Mouse (Mus musculus): ENCODE results near the gene Mrs2. TPM values are rescaled to one million over a fixed set of nuclear protein-coding genes. Genes with fewer than 3 reads are reported as not detected.

Mrs2 gene
- total RNA-seq (2021) (10 to 100 TPM; 46.8 to 49.3 TPM), polyA plus RNA-seq (2012; rRNA removed) (24.1 and 57.1 TPM in 2 replicates)
- long read RNA-seq, full-length matches to known transcripts: 22 of 41 reads
- long read RNA-seq, partial matches to known transcripts: 15 of 41 reads
- long read RNA-seq, other reads (novel, unspliced or antisense): 4 of 41 reads

GRCm38 (mm10) chr13:25019793-25020539 lies at the start of gene Mrs2:
Mrs2 (minus strand) TSS chr13:25020379.
- peaks cover 6% of the 10 kb centered on the region for H3K36me3 ChIP-seq (ENCODE audit: control insufficient read depth, insufficient read depth, low read length)
- H3K79me2 ChIP-seq (replicated peaks; ENCODE audit: control insufficient read depth, insufficient read depth, low read length): no peaks in the 10 kb centered on the region
- intact Hi-C loops (cut with DNase I): no loop called here
- peaks cover 2% of the 10 kb centered on the region for H3K4me1 ChIP-seq (ENCODE audit: control insufficient read depth, insufficient read depth, low read length)
- peak within 1 kb of the TSS; percentile 81 for H3K4me3 ChIP-seq
- WGBS: under 1% methylated on average over 82 of the region's 84 CpGs
- peak within 1 kb of the TSS; percentile 59 for H3K27ac ChIP-seq
- peak; percentile 94 to 95 for DNase-seq
- H3K9ac ChIP-seq (ENCODE audit: low read depth, low read length): peak within 1 kb of the TSS; percentile 98
- no peaks in the 10 kb centered on the region for H3K27me3 ChIP-seq (ENCODE audit: control insufficient read depth, insufficient read depth, low read length)
- peak; percentile 97 for TF ChIP-seq POLR2A (IDR thresholded peaks at IDR 0.05; ENCODE audit: insufficient read depth, low read depth, low read length)
- TF ChIP-seq EP300 (IDR thresholded peaks at IDR 0.05; ENCODE audit: insufficient read depth, low read depth, low read length): peak; percentile 49; the same call in 1 of the 2 replicates
- TF ChIP-seq CTCF (IDR thresholded peaks at IDR 0.05): no peak

- H3K4me3 ChIP-seq: no peak overlapping the region
- TF ChIP-seq POLR2A (IDR thresholded peaks at IDR 0.05; ENCODE audit: insufficient read depth, low read depth, low read length) (no peak), CTCF (IDR thresholded peaks at IDR 0.05) (no peak), EP300 (IDR thresholded peaks at IDR 0.05; ENCODE audit: insufficient read depth, low read depth, low read length) (no peak)
- intact Hi-C loops (cut with DNase I): no loop called here
- DNase-seq: no peak
- WGBS: 88% methylated on average over 4 of the region's 4 CpGs
- H3K36me3 ChIP-seq (ENCODE audit: control insufficient read depth, insufficient read depth, low read length): no peaks in the 10 kb centered on the region
- no peaks in the 10 kb centered on the region for H3K4me1 ChIP-seq (ENCODE audit: control insufficient read depth, insufficient read depth, low read length)
- H3K79me2 ChIP-seq (replicated peaks; ENCODE audit: control insufficient read depth, insufficient read depth, low read length): no peaks in the 10 kb centered on the region
- H3K27ac ChIP-seq: no peak overlapping the region
- H3K9ac ChIP-seq (ENCODE audit: low read depth, low read length): no peak overlapping the region
- no peaks in the 10 kb centered on the region for H3K27me3 ChIP-seq (ENCODE audit: control insufficient read depth, insufficient read depth, low read length)
These were observed 49.6 kb upstream of the Mrs2 start for GRCm38 (mm10) chr13:25069765-25070164.

DNA sequence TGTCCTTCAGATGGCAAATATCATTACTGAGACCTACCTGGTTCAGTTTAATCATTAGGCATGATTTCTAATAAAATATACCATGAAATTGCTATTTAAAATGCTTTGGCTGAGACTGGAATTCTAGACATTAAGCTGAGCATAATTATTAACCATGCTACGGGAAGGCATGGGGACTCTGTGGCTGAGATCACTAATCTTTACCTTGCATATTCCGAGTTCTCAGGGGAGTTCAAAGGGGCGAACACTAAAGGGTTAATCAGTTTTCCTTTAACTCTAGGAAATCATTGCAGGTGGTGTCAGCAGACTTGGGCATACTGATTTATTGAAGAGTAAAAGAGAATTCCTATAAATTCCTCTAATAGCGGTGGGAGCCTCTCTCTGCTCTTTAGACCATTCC lies 47.0 kb upstream of the Mrs2 start:
- WGBS: 75% methylated on average over 4 of the region's 4 CpGs
- intact Hi-C loops (cut with DNase I): no loop called here

GRCm38 (mm10) chr13:25066659-25067058 lies 46.5 kb upstream of the Mrs2 start:
- no peaks in the 10 kb centered on the region for H3K79me2 ChIP-seq (replicated peaks; ENCODE audit: control insufficient read depth, insufficient read depth, low read length)
- no peak for TF ChIP-seq CTCF (IDR thresholded peaks at IDR 0.05)
- TF ChIP-seq POLR2A (IDR thresholded peaks at IDR 0.05; ENCODE audit: insufficient read depth, low read depth, low read length): no peak
- TF ChIP-seq EP300 (IDR thresholded peaks at IDR 0.05; ENCODE audit: insufficient read depth, low read depth, low read length): no peak
- H3K36me3 ChIP-seq (ENCODE audit: control insufficient read depth, insufficient read depth, low read length): no peaks in the 10 kb centered on the region
- no peaks in the 10 kb centered on the region for H3K4me1 ChIP-seq (ENCODE audit: control insufficient read depth, insufficient read depth, low read length)
- intact Hi-C loops (cut with DNase I): no loop called here
- H3K9ac ChIP-seq (ENCODE audit: low read depth, low read length): no peak overlapping the region
- DNase-seq: no peak
- no peak overlapping the region for H3K27ac ChIP-seq
- no peak overlapping the region for H3K4me3 ChIP-seq
- no peaks in the 10 kb centered on the region for H3K27me3 ChIP-seq (ENCODE audit: control insufficient read depth, insufficient read depth, low read length)
- 95% methylated on average over 2 of the region's 2 CpGs for WGBS

More for the DNA sequence above, 47.0 kb upstream of the Mrs2 start:
- H3K4me1 ChIP-seq (ENCODE audit: control insufficient read depth, insufficient read depth, low read length): no peaks in the 10 kb centered on the region
- H3K9ac ChIP-seq (ENCODE audit: low read depth, low read length): no peak overlapping the region
- H3K27ac ChIP-seq: no peak overlapping the region
- no peak for DNase-seq
- no peaks in the 10 kb centered on the region for H3K79me2 ChIP-seq (replicated peaks; ENCODE audit: control insufficient read depth, insufficient read depth, low read length)
- no peak overlapping the region for H3K4me3 ChIP-seq
- H3K36me3 ChIP-seq (ENCODE audit: control insufficient read depth, insufficient read depth, low read length): no peaks in the 10 kb centered on the region
- no peak for TF ChIP-seq POLR2A (IDR thresholded peaks at IDR 0.05; ENCODE audit: insufficient read depth, low read depth, low read length)
- TF ChIP-seq EP300 (IDR thresholded peaks at IDR 0.05; ENCODE audit: insufficient read depth, low read depth, low read length): no peak
- no peak for TF ChIP-seq CTCF (IDR thresholded peaks at IDR 0.05)
- H3K27me3 ChIP-seq (ENCODE audit: control insufficient read depth, insufficient read depth, low read length): no peaks in the 10 kb centered on the region

GRCm38 (mm10) chr13:25055873-25056667 lies 35.9 kb upstream of the Mrs2 start, which contains the start of gene Dcdc2a:
Dcdc2a (plus strand) TSS chr13:25056004.
- no peaks in the 10 kb centered on the region for H3K36me3 ChIP-seq (ENCODE audit: control insufficient read depth, insufficient read depth, low read length)

More at GRCm38 (mm10) chr13:25055873-25056667, 35.9 kb upstream of the Mrs2 start, which contains the start of gene Dcdc2a:
- H3K79me2 ChIP-seq (replicated peaks; ENCODE audit: control insufficient read depth, insufficient read depth, low read length): no peaks in the 10 kb centered on the region
- peaks cover 4% of the 10 kb centered on the region; the same call in 1 of the 2 replicates for H3K27me3 ChIP-seq (ENCODE audit: control insufficient read depth, insufficient read depth, low read length)
- DNase-seq: no peak
- H3K9ac ChIP-seq (ENCODE audit: low read depth, low read length): no peak within 1 kb of the TSS
- intact Hi-C loops (cut with DNase I): no loop called here
- WGBS: 8% methylated on average over 63 of the region's 63 CpGs
- peak within 1 kb of the TSS; percentile 41 for H3K4me3 ChIP-seq
- no peak within 1 kb of the TSS for H3K27ac ChIP-seq
- H3K4me1 ChIP-seq (ENCODE audit: control insufficient read depth, insufficient read depth, low read length): no peaks in the 10 kb centered on the region
- TF ChIP-seq POLR2A (IDR thresholded peaks at IDR 0.05; ENCODE audit: insufficient read depth, low read depth, low read length): no peak
- no peak for TF ChIP-seq EP300 (IDR thresholded peaks at IDR 0.05; ENCODE audit: insufficient read depth, low read depth, low read length)
- TF ChIP-seq CTCF (IDR thresholded peaks at IDR 0.05): no peak

All from heart, adult 2 months (tissue).